Mouse (Mus musculus): ENCODE results near the gene Zfp467. TPM values are rescaled to one million over a fixed set of nuclear protein-coding genes. Genes with fewer than 3 reads are reported as not detected.

Gene Zfp467
- polyA plus RNA-seq, 1 experiment from 2014 or later = 31.4 TPM

- no peak overlapping the region for H3K27ac ChIP-seq (ENCODE audit: low read depth, low read length)
- H3K27me3 ChIP-seq (ENCODE audit: control insufficient read depth, insufficient read depth, low read length) = no peaks in the 10 kb centered on the region
- H3K4me3 ChIP-seq (ENCODE audit: low read length) = no peak overlapping the region
- ATAC-seq (ENCODE audit: low FRiP score, low TSS enrichment) = no peak
- H3K4me2 ChIP-seq (replicated peaks; ENCODE audit: low read depth, low read length) = no peak overlapping the region
- peaks cover 21% of the 10 kb centered on the region for H3K36me3 ChIP-seq (ENCODE audit: control insufficient read depth, insufficient read depth, low read length)
- no peaks in the 10 kb centered on the region for H3K9me3 ChIP-seq (ENCODE audit: control insufficient read depth, low read length)
- H3K9ac ChIP-seq (ENCODE audit: low read depth, low read length) = no peak overlapping the region
- WGBS = 61% methylated on average over 6 of the region's 6 CpGs
- peaks cover 29% of the 10 kb centered on the region for H3K4me1 ChIP-seq (ENCODE audit: control insufficient read depth, insufficient read depth, low read length)
Measured at GRCm38 (mm10) chr6:48434651-48435050, 11.0 kb downstream of the Zfp467 start.

GRCm38 (mm10) chr6:48432893-48433816 lies 12.5 kb downstream of the Zfp467 start:
- WGBS = 50% methylated on average over 12 of the region's 12 CpGs
- Histone ChIP-seq H3K9me3 (ENCODE audit: control insufficient read depth, low read length) (no peaks in the 10 kb centered on the region), H3K36me3 (ENCODE audit: control insufficient read depth, insufficient read depth, low read length) (peaks cover 12% of the 10 kb centered on the region), H3K4me1 (ENCODE audit: control insufficient read depth, insufficient read depth, low read length) (peaks cover 17% of the 10 kb centered on the region), H3K9ac (ENCODE audit: low read depth, low read length) (no peak overlapping the region), H3K27me3 (ENCODE audit: control insufficient read depth, insufficient read depth, low read length) (no peaks in the 10 kb centered on the region), H3K4me3 (ENCODE audit: low read length) (no peak overlapping the region), H3K27ac (ENCODE audit: low read depth, low read length) (no peak overlapping the region), H3K4me2 (replicated peaks; ENCODE audit: low read depth, low read length) (no peak overlapping the region)
- no peak for ATAC-seq (ENCODE audit: low FRiP score, low TSS enrichment)

GRCm38 (mm10) chr6:48430748-48431147 lies 14.9 kb downstream of the Zfp467 start:
- Histone ChIP-seq H3K4me1 (ENCODE audit: control insufficient read depth, insufficient read depth, low read length) (peaks cover 11% of the 10 kb centered on the region), H3K27ac (ENCODE audit: low read depth, low read length) (no peak overlapping the region), H3K9me3 (ENCODE audit: control insufficient read depth, low read length) (no peaks in the 10 kb centered on the region), H3K36me3 (ENCODE audit: control insufficient read depth, insufficient read depth, low read length) (no peaks in the 10 kb centered on the region), H3K9ac (ENCODE audit: low read depth, low read length) (no peak overlapping the region), H3K27me3 (ENCODE audit: control insufficient read depth, insufficient read depth, low read length) (no peaks in the 10 kb centered on the region), H3K4me3 (ENCODE audit: low read length) (no peak overlapping the region), H3K4me2 (replicated peaks; ENCODE audit: low read depth, low read length) (no peak overlapping the region)
- no peak for ATAC-seq (ENCODE audit: low FRiP score, low TSS enrichment)
- WGBS = 73% methylated on average over 5 of the region's 5 CpGs

GRCm38 (mm10) chr6:48428769-48429557 lies 16.7 kb downstream of the Zfp467 start:
- H3K4me3 ChIP-seq (ENCODE audit: low read length) = no peak overlapping the region
- H3K27ac ChIP-seq (ENCODE audit: low read depth, low read length) = no peak overlapping the region
- H3K9ac ChIP-seq (ENCODE audit: low read depth, low read length) = no peak overlapping the region
- H3K4me2 ChIP-seq (replicated peaks; ENCODE audit: low read depth, low read length) = no peak overlapping the region
- H3K36me3 ChIP-seq (ENCODE audit: control insufficient read depth, insufficient read depth, low read length) = no peaks in the 10 kb centered on the region
- H3K27me3 ChIP-seq (ENCODE audit: control insufficient read depth, insufficient read depth, low read length) = no peaks in the 10 kb centered on the region
- H3K9me3 ChIP-seq (ENCODE audit: control insufficient read depth, low read length) = no peaks in the 10 kb centered on the region
- peak; percentile 65 for ATAC-seq (ENCODE audit: low FRiP score, low TSS enrichment)
- WGBS = 54% methylated on average over 4 of the region's 4 CpGs
- H3K4me1 ChIP-seq (ENCODE audit: control insufficient read depth, insufficient read depth, low read length) = 0 out of 2 replicates have a peak, but pooled peaks cover 4% of the 10 kb centered on the region

GRCm38 (mm10) chr6:48426956-48427355 lies 18.7 kb downstream of the Zfp467 start:
- Histone ChIP-seq H3K27ac (ENCODE audit: low read depth, low read length) (no peak overlapping the region), H3K4me3 (ENCODE audit: low read length) (no peak overlapping the region), H3K27me3 (ENCODE audit: control insufficient read depth, insufficient read depth, low read length) (no peaks in the 10 kb centered on the region), H3K9me3 (ENCODE audit: control insufficient read depth, low read length) (no peaks in the 10 kb centered on the region), H3K9ac (ENCODE audit: low read depth, low read length) (no peak overlapping the region), H3K36me3 (ENCODE audit: control insufficient read depth, insufficient read depth, low read length) (no peaks in the 10 kb centered on the region), H3K4me2 (replicated peaks; ENCODE audit: low read depth, low read length) (no peak overlapping the region), H3K4me1 (ENCODE audit: control insufficient read depth, insufficient read depth, low read length) (peaks cover 7% of the 10 kb centered on the region; the same call in 1 of the 2 replicates)
- 82% methylated on average over 5 of the region's 5 CpGs for WGBS
- ATAC-seq (ENCODE audit: low FRiP score, low TSS enrichment) = no peak

GRCm38 (mm10) chr6:48424074-48424473 lies 21.6 kb downstream of the Zfp467 start:
- Histone ChIP-seq H3K4me1 (ENCODE audit: control insufficient read depth, insufficient read depth, low read length) (peaks cover 7% of the 10 kb centered on the region; the same call in 1 of the 2 replicates), H3K27ac (ENCODE audit: low read depth, low read length) (no peak overlapping the region), H3K4me2 (replicated peaks; ENCODE audit: low read depth, low read length) (no peak overlapping the region), H3K9me3 (ENCODE audit: control insufficient read depth, low read length) (no peaks in the 10 kb centered on the region), H3K36me3 (ENCODE audit: control insufficient read depth, insufficient read depth, low read length) (no peaks in the 10 kb centered on the region), H3K4me3 (ENCODE audit: low read length) (no peak overlapping the region), H3K27me3 (ENCODE audit: control insufficient read depth, insufficient read depth, low read length) (no peaks in the 10 kb centered on the region), H3K9ac (ENCODE audit: low read depth, low read length) (no peak overlapping the region)
- ATAC-seq (ENCODE audit: low FRiP score, low TSS enrichment) = no peak
- 71% methylated on average over 5 of the region's 5 CpGs for WGBS

GRCm38 (mm10) chr6:48423336-48423735 lies 22.3 kb downstream of the Zfp467 start:
- Histone ChIP-seq H3K4me2 (replicated peaks; ENCODE audit: low read depth, low read length) (no peak overlapping the region), H3K36me3 (ENCODE audit: control insufficient read depth, insufficient read depth, low read length) (no peaks in the 10 kb centered on the region), H3K27me3 (ENCODE audit: control insufficient read depth, insufficient read depth, low read length) (no peaks in the 10 kb centered on the region), H3K9me3 (ENCODE audit: control insufficient read depth, low read length) (no peaks in the 10 kb centered on the region), H3K4me1 (ENCODE audit: control insufficient read depth, insufficient read depth, low read length) (peaks cover 7% of the 10 kb centered on the region; the same call in 1 of the 2 replicates), H3K27ac (ENCODE audit: low read depth, low read length) (no peak overlapping the region), H3K9ac (ENCODE audit: low read depth, low read length) (no peak overlapping the region), H3K4me3 (ENCODE audit: low read length) (no peak overlapping the region)
- 58% methylated on average over 3 of the region's 3 CpGs for WGBS
- no peak for ATAC-seq (ENCODE audit: low FRiP score, low TSS enrichment)

GRCm38 (mm10) chr6:48420647-48421046 lies 25.0 kb downstream of the Zfp467 start:
- Histone ChIP-seq H3K36me3 (ENCODE audit: control insufficient read depth, insufficient read depth, low read length) (peaks cover 20% of the 10 kb centered on the region), H3K27ac (ENCODE audit: low read depth, low read length) (no peak overlapping the region; the same call in 1 of the 2 replicates), H3K9ac (ENCODE audit: low read depth, low read length) (no peak overlapping the region), H3K9me3 (ENCODE audit: control insufficient read depth, low read length) (no peaks in the 10 kb centered on the region), H3K4me3 (ENCODE audit: low read length) (no peak overlapping the region), H3K4me2 (replicated peaks; ENCODE audit: low read depth, low read length) (no peak overlapping the region), H3K27me3 (ENCODE audit: control insufficient read depth, insufficient read depth, low read length) (no peaks in the 10 kb centered on the region), H3K4me1 (ENCODE audit: control insufficient read depth, insufficient read depth, low read length) (peaks cover 7% of the 10 kb centered on the region; the same call in 1 of the 2 replicates)
- WGBS = 18% methylated on average over 2 of the region's 2 CpGs
- no peak for ATAC-seq (ENCODE audit: low FRiP score, low TSS enrichment)

- H3K9me3 ChIP-seq (ENCODE audit: control insufficient read depth, low read length) = no peaks in the 10 kb centered on the region
- H3K36me3 ChIP-seq (ENCODE audit: control insufficient read depth, insufficient read depth, low read length) = peaks cover 62% of the 10 kb centered on the region
- 81% methylated on average over 2 of the region's 2 CpGs for WGBS
- no peak overlapping the region for H3K27ac ChIP-seq (ENCODE audit: low read depth, low read length)
- no peaks in the 10 kb centered on the region for H3K4me1 ChIP-seq (ENCODE audit: control insufficient read depth, insufficient read depth, low read length)
- no peak for ATAC-seq (ENCODE audit: low FRiP score, low TSS enrichment)
- no peak overlapping the region for H3K9ac ChIP-seq (ENCODE audit: low read depth, low read length)
- H3K4me2 ChIP-seq (replicated peaks; ENCODE audit: low read depth, low read length) = no peak overlapping the region
- H3K27me3 ChIP-seq (ENCODE audit: control insufficient read depth, insufficient read depth, low read length) = no peaks in the 10 kb centered on the region
- H3K4me3 ChIP-seq (ENCODE audit: low read length) = no peak overlapping the region
Measured at GRCm38 (mm10) chr6:48416486-48416885, 29.1 kb downstream of the Zfp467 start.

Data from kidney, embryonic 14.5 days (tissue).